Mouse (Mus musculus): ENCODE results near the gene Rac1. TPM values are rescaled to one million over a fixed set of nuclear protein-coding genes. Genes with fewer than 3 reads are reported as not detected.

Rac1 gene
- polyA plus RNA-seq, 1 experiment: 557 TPM

DNA sequence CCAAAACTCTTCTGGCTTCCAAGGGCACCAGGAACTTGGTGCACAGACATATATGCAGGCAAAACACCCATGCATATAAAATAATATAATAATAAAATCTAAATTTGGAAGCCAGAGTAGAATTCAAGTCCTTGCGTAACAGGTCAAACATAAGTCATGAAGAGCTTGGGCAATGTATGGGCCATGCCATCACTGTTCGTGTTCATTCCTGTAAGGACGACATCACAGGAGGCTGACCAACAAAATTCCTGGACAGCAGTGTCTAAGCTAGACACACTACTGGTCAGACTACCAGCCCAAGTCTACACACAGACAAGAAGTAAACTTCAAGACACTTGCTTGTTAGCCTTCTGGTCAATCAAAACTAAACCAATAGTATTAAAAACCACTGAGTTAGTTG is 5.0 kb downstream of the Rac1 start:
- no peak for DNase-seq
- no peak overlapping the region for H3K4me3 ChIP-seq (replicated peaks; ENCODE audit: insufficient read depth, low read depth, low read length)
- no peak overlapping the region for H3K27ac ChIP-seq (ENCODE audit: insufficient read depth, low read length)
- 62% methylated on average over 3 of the region's 3 CpGs for WGBS
- TF ChIP-seq CTCF (IDR thresholded peaks at IDR 0.05; ENCODE audit: borderline replicate concordance, insufficient read depth, low read depth, low read length) (no peak), POLR2A (IDR thresholded peaks at IDR 0.05; ENCODE audit: borderline replicate concordance, insufficient read depth, low read length) (no peak)
- H3K4me1 ChIP-seq (ENCODE audit: control insufficient read depth, insufficient read depth, low read length): peaks cover 20% of the 10 kb centered on the region
- H3K27me3 ChIP-seq (ENCODE audit: control insufficient read depth, insufficient read depth, low read length): no peaks in the 10 kb centered on the region

DNA sequence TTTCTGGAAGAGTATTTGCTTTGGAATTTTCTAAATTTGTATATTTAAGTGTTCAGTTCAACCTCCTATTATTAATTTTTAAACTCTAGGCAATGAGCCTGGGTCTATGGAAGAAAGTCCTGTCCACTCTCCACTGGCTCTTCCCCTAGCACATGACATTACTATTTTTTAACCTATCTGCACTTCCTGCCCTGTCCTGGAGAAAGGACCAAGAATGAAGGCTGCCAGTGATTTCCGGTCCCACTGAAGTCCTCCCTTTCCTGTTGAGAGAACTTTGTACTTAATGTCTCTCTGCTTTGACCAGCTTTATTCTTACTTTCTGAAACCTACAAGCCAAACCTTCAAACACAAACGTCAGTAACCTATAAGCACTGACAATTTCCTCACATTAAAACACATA is 7.4 kb downstream of the Rac1 start:
- no peak for TF ChIP-seq CTCF (IDR thresholded peaks at IDR 0.05; ENCODE audit: borderline replicate concordance, insufficient read depth, low read depth, low read length)
- TF ChIP-seq POLR2A (IDR thresholded peaks at IDR 0.05; ENCODE audit: borderline replicate concordance, insufficient read depth, low read length): no peak
- 64% methylated on average over 2 of the region's 2 CpGs for WGBS

DNA sequence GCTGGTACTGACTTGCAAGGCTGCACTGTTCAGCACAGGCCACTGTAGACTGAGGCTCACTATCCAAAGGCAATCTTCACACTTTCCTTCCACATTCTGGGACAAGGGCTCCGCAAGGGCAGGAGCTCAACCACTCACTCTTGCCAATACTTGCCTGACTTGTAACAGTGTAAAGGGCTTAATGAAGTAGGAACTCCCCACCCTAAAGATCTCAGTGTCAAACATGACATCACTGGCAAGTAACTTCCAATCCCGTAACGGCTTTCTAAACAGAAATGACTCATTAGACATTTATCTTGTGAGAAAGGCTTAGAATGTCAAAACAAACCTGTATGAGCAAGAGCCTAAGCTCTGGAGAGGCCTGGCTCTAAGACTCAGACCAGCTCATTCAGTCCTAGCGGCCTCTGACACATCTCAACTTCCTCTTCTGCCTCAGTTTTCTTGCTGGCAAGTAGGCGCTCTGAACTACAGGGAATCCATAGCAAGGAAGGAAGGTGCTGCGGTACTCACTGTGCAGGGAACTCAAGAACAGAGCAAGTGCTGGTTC is 9.7 kb downstream of the Rac1 start:
- no peak for DNase-seq
- Histone ChIP-seq H3K4me3 (replicated peaks; ENCODE audit: insufficient read depth, low read depth, low read length) (no peak overlapping the region), H3K4me1 (ENCODE audit: control insufficient read depth, insufficient read depth, low read length) (peaks cover 10% of the 10 kb centered on the region), H3K27me3 (ENCODE audit: control insufficient read depth, insufficient read depth, low read length) (no peaks in the 10 kb centered on the region), H3K27ac (ENCODE audit: insufficient read depth, low read length) (no peak overlapping the region; the same call in 1 of the 2 replicates)
- 79% methylated on average over 6 of the region's 6 CpGs for WGBS
- TF ChIP-seq CTCF (IDR thresholded peaks at IDR 0.05; ENCODE audit: borderline replicate concordance, insufficient read depth, low read depth, low read length) (no peak), POLR2A (IDR thresholded peaks at IDR 0.05; ENCODE audit: borderline replicate concordance, insufficient read depth, low read length) (no peak)

More for the DNA sequence above, 7.4 kb downstream of the Rac1 start:
- Histone ChIP-seq H3K4me3 (replicated peaks; ENCODE audit: insufficient read depth, low read depth, low read length) (no peak overlapping the region), H3K4me1 (ENCODE audit: control insufficient read depth, insufficient read depth, low read length) (peaks cover 16% of the 10 kb centered on the region), H3K27ac (ENCODE audit: insufficient read depth, low read length) (no peak overlapping the region), H3K27me3 (ENCODE audit: control insufficient read depth, insufficient read depth, low read length) (no peaks in the 10 kb centered on the region)
- no peak for DNase-seq

DNA sequence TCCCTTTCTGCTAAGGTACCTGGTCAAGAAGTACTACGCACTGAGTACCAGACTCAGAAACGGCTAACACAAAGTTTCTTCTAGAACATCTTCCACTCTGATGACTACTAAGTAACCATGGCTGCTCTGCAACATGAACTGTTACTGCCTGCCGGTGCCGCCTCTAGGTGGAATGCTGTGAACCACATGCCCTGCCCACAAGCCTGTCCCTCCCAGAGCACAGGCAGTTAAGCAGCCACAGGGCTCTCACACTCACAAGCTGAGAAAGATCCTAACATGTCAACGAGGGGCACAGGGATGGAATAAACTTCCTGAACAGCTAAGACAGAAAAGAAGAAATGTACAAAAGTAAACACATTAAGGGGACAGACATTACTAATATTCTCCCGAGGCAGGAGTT is 10.4 kb downstream of the Rac1 start:
- DNase-seq: no peak
- no peak overlapping the region for H3K4me3 ChIP-seq (replicated peaks; ENCODE audit: insufficient read depth, low read depth, low read length)
- TF ChIP-seq CTCF (IDR thresholded peaks at IDR 0.05; ENCODE audit: borderline replicate concordance, insufficient read depth, low read depth, low read length) (no peak), POLR2A (IDR thresholded peaks at IDR 0.05; ENCODE audit: borderline replicate concordance, insufficient read depth, low read length) (no peak)
- H3K4me1 ChIP-seq (ENCODE audit: control insufficient read depth, insufficient read depth, low read length): peaks cover 10% of the 10 kb centered on the region
- no peaks in the 10 kb centered on the region for H3K27me3 ChIP-seq (ENCODE audit: control insufficient read depth, insufficient read depth, low read length)
- H3K27ac ChIP-seq (ENCODE audit: insufficient read depth, low read length): no peak overlapping the region
- WGBS: 70% methylated on average over 6 of the region's 6 CpGs

DNA sequence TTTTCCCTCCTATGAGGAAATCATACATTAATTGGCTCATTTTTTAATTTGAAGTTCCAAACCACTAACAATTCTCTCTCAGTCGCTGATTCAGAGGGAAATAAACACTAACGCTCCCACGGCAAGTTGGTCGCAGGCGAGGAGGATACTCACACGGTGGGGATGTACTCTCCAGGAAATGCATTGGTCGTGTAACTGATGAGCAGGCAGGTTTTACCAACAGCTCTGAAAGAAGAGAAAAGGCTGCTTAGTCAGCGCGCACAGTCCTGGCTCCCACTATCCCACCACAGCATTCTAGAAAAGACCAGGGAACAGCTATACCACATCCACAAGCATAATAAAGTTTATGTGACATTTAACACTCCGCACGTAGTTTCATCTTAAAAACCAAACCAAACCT is 10.8 kb downstream of the Rac1 start:
- WGBS: 84% methylated on average over 11 of the region's 11 CpGs
- DNase-seq: no peak
- Histone ChIP-seq H3K4me3 (replicated peaks; ENCODE audit: insufficient read depth, low read depth, low read length) (no peak overlapping the region), H3K4me1 (ENCODE audit: control insufficient read depth, insufficient read depth, low read length) (peaks cover 13% of the 10 kb centered on the region), H3K27ac (ENCODE audit: insufficient read depth, low read length) (no peak overlapping the region), H3K27me3 (ENCODE audit: control insufficient read depth, insufficient read depth, low read length) (no peaks in the 10 kb centered on the region)
- TF ChIP-seq POLR2A (IDR thresholded peaks at IDR 0.05; ENCODE audit: borderline replicate concordance, insufficient read depth, low read length) (no peak), CTCF (IDR thresholded peaks at IDR 0.05; ENCODE audit: borderline replicate concordance, insufficient read depth, low read depth, low read length) (no peak)

DNA sequence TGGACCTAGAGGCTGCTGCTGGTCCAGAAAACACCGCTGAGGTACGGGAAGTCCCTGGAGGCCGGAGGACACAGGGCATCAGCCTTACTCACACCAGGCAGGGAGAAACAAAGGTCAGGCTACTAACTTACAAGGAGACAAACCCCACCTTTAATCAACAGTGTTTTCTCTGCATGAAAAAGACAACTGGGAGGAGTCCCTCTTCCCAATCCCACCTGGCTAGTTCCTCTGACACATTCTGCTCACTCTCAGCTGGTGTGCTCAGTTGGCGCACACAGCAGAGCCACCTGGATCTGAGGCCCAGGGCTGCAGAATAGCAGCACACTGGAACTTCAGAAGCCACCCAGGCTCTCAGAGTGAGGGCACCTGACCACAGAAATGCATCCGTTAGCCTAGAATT is 13.0 kb downstream of the Rac1 start:
- no peak overlapping the region for H3K27ac ChIP-seq (ENCODE audit: insufficient read depth, low read length)
- 85% methylated on average over 5 of the region's 5 CpGs for WGBS
- H3K4me3 ChIP-seq (replicated peaks; ENCODE audit: insufficient read depth, low read depth, low read length): no peak overlapping the region
- no peaks in the 10 kb centered on the region for H3K27me3 ChIP-seq (ENCODE audit: control insufficient read depth, insufficient read depth, low read length)
- no peak for TF ChIP-seq POLR2A (IDR thresholded peaks at IDR 0.05; ENCODE audit: borderline replicate concordance, insufficient read depth, low read length)
- TF ChIP-seq CTCF (IDR thresholded peaks at IDR 0.05; ENCODE audit: borderline replicate concordance, insufficient read depth, low read depth, low read length): no peak
- H3K4me1 ChIP-seq (ENCODE audit: control insufficient read depth, insufficient read depth, low read length): peaks cover 13% of the 10 kb centered on the region
- no peak for DNase-seq

DNA sequence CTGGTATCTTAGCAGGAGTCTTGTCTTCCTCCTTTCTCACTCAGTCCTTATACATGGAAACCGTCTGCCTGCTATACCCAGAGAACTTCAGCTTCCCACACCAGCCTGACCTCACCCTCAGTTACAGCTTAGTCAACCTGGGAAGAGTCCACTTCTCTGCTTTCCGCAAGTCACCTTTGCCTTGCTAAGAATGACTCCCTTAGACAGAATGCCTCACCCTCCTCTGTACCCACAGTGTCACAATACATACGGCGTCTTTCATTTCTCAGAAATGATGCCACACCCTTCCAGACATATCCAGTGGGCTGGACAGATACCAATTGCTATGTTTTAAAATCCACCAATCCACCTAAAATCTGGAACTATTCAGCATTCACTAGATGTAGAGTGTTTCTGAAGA is 15.5 kb downstream of the Rac1 start:
- TF ChIP-seq CTCF (IDR thresholded peaks at IDR 0.05; ENCODE audit: borderline replicate concordance, insufficient read depth, low read depth, low read length): no peak
- no peak for TF ChIP-seq POLR2A (IDR thresholded peaks at IDR 0.05; ENCODE audit: borderline replicate concordance, insufficient read depth, low read length)
- H3K4me1 ChIP-seq (ENCODE audit: control insufficient read depth, insufficient read depth, low read length): peaks cover 3% of the 10 kb centered on the region; the same call in 1 of the 2 replicates
- H3K27me3 ChIP-seq (ENCODE audit: control insufficient read depth, insufficient read depth, low read length): no peaks in the 10 kb centered on the region
- DNase-seq: no peak
- no peak overlapping the region for H3K4me3 ChIP-seq (replicated peaks; ENCODE audit: insufficient read depth, low read depth, low read length)
- H3K27ac ChIP-seq (ENCODE audit: insufficient read depth, low read length): no peak overlapping the region
- 90% methylated on average over 4 of the region's 4 CpGs for WGBS

DNA sequence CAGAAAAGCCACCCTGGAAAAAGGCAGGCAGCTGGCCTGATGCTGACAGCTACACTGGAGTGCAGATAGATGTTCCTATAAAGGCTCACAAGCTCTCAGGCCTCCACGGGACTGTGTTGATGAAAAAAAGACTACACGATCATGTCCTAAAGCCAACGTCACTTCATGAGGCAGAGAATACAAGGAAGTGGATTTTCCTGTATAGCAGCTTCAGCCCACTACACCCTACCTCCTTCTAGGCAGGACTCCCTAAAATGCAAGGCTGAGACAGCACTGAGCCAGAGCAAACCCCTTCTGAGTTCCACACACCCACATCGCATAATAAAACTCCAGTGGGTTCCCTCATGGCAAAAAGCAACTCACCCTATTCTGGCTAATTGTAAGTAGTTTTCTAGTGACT is 16.3 kb downstream of the Rac1 start:
- DNase-seq: no peak
- WGBS: 90% methylated on average over 4 of the region's 4 CpGs

More for the DNA sequence above, 16.3 kb downstream of the Rac1 start:
- Histone ChIP-seq H3K4me1 (ENCODE audit: control insufficient read depth, insufficient read depth, low read length) (peaks cover 3% of the 10 kb centered on the region; the same call in 1 of the 2 replicates), H3K4me3 (replicated peaks; ENCODE audit: insufficient read depth, low read depth, low read length) (no peak overlapping the region), H3K27me3 (ENCODE audit: control insufficient read depth, insufficient read depth, low read length) (no peaks in the 10 kb centered on the region), H3K27ac (ENCODE audit: insufficient read depth, low read length) (no peak overlapping the region)
- no peak for TF ChIP-seq POLR2A (IDR thresholded peaks at IDR 0.05; ENCODE audit: borderline replicate concordance, insufficient read depth, low read length)
